Mouse (Mus musculus): Measurements from ENCODE around the gene Sco2.

The Sco2 gene

DNA sequence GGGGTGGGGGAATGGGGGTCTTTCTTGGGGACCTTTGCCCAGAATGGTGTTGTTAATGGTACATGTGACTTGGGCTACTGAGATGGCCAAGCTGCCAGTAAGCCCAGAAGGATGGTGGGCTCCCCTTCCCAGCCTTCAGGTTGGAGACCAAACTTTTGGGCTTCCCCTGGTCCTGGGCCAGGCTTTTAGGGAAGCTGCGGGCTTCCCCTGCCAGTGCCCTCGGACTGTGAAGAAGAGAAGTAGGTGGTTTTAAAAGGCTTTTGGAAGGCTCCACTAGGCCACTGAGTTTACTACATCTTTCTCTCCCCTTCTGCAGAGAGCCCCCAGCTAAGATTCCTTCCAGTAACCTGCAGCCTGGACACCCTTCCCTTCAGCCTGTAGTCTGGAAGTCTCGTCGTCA, 50.0 kb downstream of the Sco2 start:
- no peak for DNase-seq (ENCODE audit: low spot score)

- DNase-seq (ENCODE audit: low spot score) = no peak
Observed at GRCm38 (mm10) chr15:89322670-89323522, 50.8 kb downstream of the Sco2 start, which contains the start of gene Adm2. TSS of gene Adm2 (plus strand) at chr15:89322720.
